8 mouse cellular contexts compared by ENCODE assay signal in the genomic region with DNA sequence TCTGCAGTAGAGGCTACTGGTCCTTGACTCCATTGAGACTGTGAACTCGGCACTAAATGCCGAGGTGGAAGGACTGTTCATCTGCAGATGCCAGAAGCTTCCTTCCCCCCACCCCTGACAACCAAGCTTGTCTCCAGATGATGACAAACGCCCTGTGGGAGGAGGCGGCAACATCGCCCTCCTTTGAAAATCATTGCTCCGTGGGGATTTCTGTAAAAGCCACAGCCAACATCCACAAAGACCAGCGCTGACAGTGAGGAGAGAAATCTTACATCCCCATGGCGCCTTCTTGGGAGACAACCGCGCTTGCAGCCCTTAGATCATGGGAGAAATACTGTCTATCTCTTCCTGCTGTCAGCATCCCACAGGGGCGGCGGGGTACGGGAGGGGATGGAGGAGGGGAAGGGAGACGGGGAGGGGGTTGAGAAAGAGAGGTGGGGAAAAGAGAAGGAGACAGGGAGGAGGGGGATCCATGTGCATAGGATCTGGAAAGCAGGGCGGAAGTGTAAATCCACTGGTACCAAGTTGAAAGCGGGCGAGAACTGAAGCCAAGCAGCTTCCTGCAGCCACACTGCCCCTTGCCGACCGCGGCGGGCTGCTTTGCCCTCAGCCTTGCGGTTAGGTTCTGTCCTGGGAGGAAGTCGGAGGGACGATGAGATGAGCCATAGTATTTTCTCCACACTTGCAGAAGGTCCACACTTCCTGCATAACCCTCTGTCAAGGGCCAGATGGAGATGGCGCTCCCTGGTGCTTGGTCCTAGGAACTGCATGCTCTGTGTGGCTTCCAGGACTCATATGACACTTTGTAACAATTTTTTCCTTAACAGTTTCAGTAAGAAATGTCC.
DNase-seq lines count a peak whose midpoint lies in the region; ATAC-seq lines count a peak whose summit lies in the region.

No protein-coding gene starts in this region.

- 0 out of 2 replicates have a peak overlapping the region, but pooled peaks have one; percentile 7 for H3K27ac ChIP-seq in embryonic facial prominence, embryonic 15.5 days (replicated peaks)
- H3K27ac ChIP-seq in hindbrain, embryonic 11.5 days (ENCODE audit: low read depth, low read length) = 0 out of 2 replicates have a peak overlapping the region, but pooled peaks have one; percentile 17
- no peak overlapping the region for H3K27ac ChIP-seq in liver, embryonic 15.5 days (replicated peaks)
- H3K27ac ChIP-seq in neural tube, embryonic 11.5 days (ENCODE audit: low read depth, low read length) = 0 out of 2 replicates have a peak overlapping the region, but pooled peaks have one; percentile 4

- H3K4me3 ChIP-seq in embryonic facial prominence, embryonic 15.5 days (replicated peaks) = peak overlapping the region; percentile 31
- H3K4me3 ChIP-seq in hindbrain, embryonic 11.5 days (ENCODE audit: low read depth, low read length) = peak overlapping the region; percentile 17
- 0 out of 2 replicates have a peak overlapping the region, but pooled peaks have one; percentile 20 for H3K4me3 ChIP-seq in liver, embryonic 15.5 days (replicated peaks)
- 0 out of 2 replicates have a peak overlapping the region, but pooled peaks have one; percentile 12 for H3K4me3 ChIP-seq in neural tube, embryonic 11.5 days (ENCODE audit: low read depth, low read length)

- peaks cover 10% of the 10 kb centered on the region; the same call in 1 of the 2 replicates for H3K27me3 ChIP-seq in embryonic facial prominence, embryonic 15.5 days
- no peaks in the 10 kb centered on the region for H3K27me3 ChIP-seq in hindbrain, embryonic 11.5 days (ENCODE audit: control insufficient read depth, insufficient read depth, low read length)
- peaks cover 11% of the 10 kb centered on the region for H3K27me3 ChIP-seq in liver, embryonic 15.5 days
- H3K27me3 ChIP-seq in neural tube, embryonic 11.5 days (ENCODE audit: control insufficient read depth, insufficient read depth, low read length) = 0 out of 2 replicates have a peak, but pooled peaks cover 2% of the 10 kb centered on the region

- ATAC-seq in embryonic facial prominence, embryonic 15.5 days (ENCODE audit: insufficient number of reproducible peaks, low FRiP score, low TSS enrichment, low read depth) = 0 out of 2 replicates have a peak, but pooled peaks have one; percentile 8
- no peak for ATAC-seq in hindbrain, embryonic 11.5 days (ENCODE audit: low FRiP score)
- no peak for ATAC-seq in liver, embryonic 15.5 days (ENCODE audit: insufficient read depth)
- no peak for ATAC-seq in neural tube, embryonic 11.5 days (ENCODE audit: insufficient read depth, low FRiP score, low TSS enrichment)

- 0 out of 2 replicates have a peak, but pooled peaks cover 6% of the 10 kb centered on the region for H3K4me1 ChIP-seq in embryonic facial prominence, embryonic 15.5 days
- H3K4me1 ChIP-seq in hindbrain, embryonic 11.5 days (replicated peaks; ENCODE audit: control insufficient read depth, insufficient read depth, low read length) = no peaks in the 10 kb centered on the region; the same call in 1 of the 2 replicates
- H3K4me1 ChIP-seq in liver, embryonic 15.5 days (replicated peaks) = no peaks in the 10 kb centered on the region
- peaks cover 2% of the 10 kb centered on the region; the same call in 1 of the 2 replicates for H3K4me1 ChIP-seq in neural tube, embryonic 11.5 days (ENCODE audit: control insufficient read depth, insufficient read depth, low read length)

- peak overlapping the region; percentile 51 for H3K4me2 ChIP-seq in embryonic facial prominence, embryonic 15.5 days (replicated peaks)
- H3K4me2 ChIP-seq in hindbrain, embryonic 11.5 days (replicated peaks; ENCODE audit: low read depth, low read length) = peak overlapping the region; percentile 38
- H3K4me2 ChIP-seq in liver, embryonic 15.5 days = peak overlapping the region; percentile 32
- H3K4me2 ChIP-seq in neural tube, embryonic 11.5 days (ENCODE audit: low read depth) = peak overlapping the region; percentile 36

- WGBS in embryonic facial prominence, embryonic 15.5 days = 22% methylated on average over 25 of the region's 25 CpGs
- WGBS in hindbrain, embryonic 11.5 days = 25% methylated on average over 25 of the region's 25 CpGs
- 4% methylated on average over 25 of the region's 25 CpGs for WGBS in liver, embryonic 15.5 days (ENCODE audit: insufficient replicate concordance)
- WGBS in neural tube, embryonic 11.5 days = 21% methylated on average over 25 of the region's 25 CpGs

- H3K36me3 ChIP-seq in embryonic facial prominence, embryonic 15.5 days = no peaks in the 10 kb centered on the region
- H3K36me3 ChIP-seq in hindbrain, embryonic 11.5 days (ENCODE audit: control insufficient read depth, insufficient read depth, low read length) = no peaks in the 10 kb centered on the region
- H3K36me3 ChIP-seq in liver, embryonic 15.5 days (replicated peaks) = no peaks in the 10 kb centered on the region
- H3K36me3 ChIP-seq in neural tube, embryonic 11.5 days (ENCODE audit: control insufficient read depth, insufficient read depth, low read length) = no peaks in the 10 kb centered on the region

- peak; percentile 24 to 50 for DNase-seq in heart, adult 18-20 months
- no peak for DNase-seq in heart, adult 11 months
- DNase-seq in Muller cell, postnatal 12 days (ENCODE audit: inconsistent ontology term) = peak; percentile 20
- peak; percentile 76 for DNase-seq in hindbrain, embryonic 11.5 days (ENCODE audit: low spot score)
- DNase-seq in neural tube, embryonic 11.5 days (ENCODE audit: low spot score) = peak; percentile 71
- DNase-seq in ovary, adult 18-20 months (ENCODE audit: low spot score) = no peak

- H3K9ac ChIP-seq in embryonic facial prominence, embryonic 15.5 days = no peak overlapping the region
- H3K9ac ChIP-seq in hindbrain, embryonic 11.5 days (ENCODE audit: low read depth, low read length) = peak overlapping the region; percentile 44
- H3K9ac ChIP-seq in liver, embryonic 15.5 days = no peak overlapping the region
- H3K9ac ChIP-seq in neural tube, embryonic 11.5 days (ENCODE audit: low read length) = peak overlapping the region; percentile 2; the same call in 1 of the 2 replicates

- H3K9me3 ChIP-seq in embryonic facial prominence, embryonic 15.5 days (replicated peaks) = no peaks in the 10 kb centered on the region
- no peaks in the 10 kb centered on the region for H3K9me3 ChIP-seq in hindbrain, embryonic 11.5 days (ENCODE audit: control insufficient read depth, low read length)
- H3K9me3 ChIP-seq in liver, embryonic 15.5 days (replicated peaks) = no peaks in the 10 kb centered on the region
- H3K9me3 ChIP-seq in neural tube, embryonic 11.5 days (ENCODE audit: control insufficient read depth, low read length) = no peaks in the 10 kb centered on the region

Comparison
In these comparisons a context has a peak if more than half of its experiments do, and no peak if none do; other contexts are left out.
1. DNase-seq: peak in heart, adult 18-20 months (2 of 2), Muller cell, postnatal 12 days (single experiment), hindbrain, embryonic 11.5 days (single experiment) and neural tube, embryonic 11.5 days (single experiment); none in heart, adult 11 months (single experiment) and ovary, adult 18-20 months (single experiment).
2. H3K9ac ChIP-seq: peak in hindbrain, embryonic 11.5 days (single experiment) and neural tube, embryonic 11.5 days (single experiment); none in embryonic facial prominence, embryonic 15.5 days (single experiment) and liver, embryonic 15.5 days (single experiment).
3. Peak in every context shown above with its lines, with median percentiles within 50 percentile points of each other: H3K4me2 ChIP-seq and H3K4me3 ChIP-seq.